Mouse (Mus musculus) liver, postnatal 0 days (tissue): ENCODE measurements around the gene Eda2r.

Source experiments
- CTCF ChIP-seq: sonication (generic); IDR thresholded peaks from 2 replicates; pipeline ENCODE4 v1.5.1; 2016; ENCODE audit warnings: antibody characterized with exemption, low read depth
- EP300 ChIP-seq: IDR thresholded peaks from 2 replicates; pipeline ENCODE4 v1.6.1; 2016; ENCODE audit warnings: antibody characterized with exemption, low read depth, mild to moderate bottlenecking

GRCm38 (mm10) chrX:97368741-97369140 lies 8.3 kb downstream of the Eda2r start:
- no peak for TF ChIP-seq CTCF
- no peak for TF ChIP-seq EP300
